Mouse (Mus musculus): ENCODE results near the gene Golga2. TPM values are rescaled to one million over a fixed set of nuclear protein-coding genes. Genes with fewer than 3 reads are reported as not detected.
"Not testable (repeated sequence)": the region's sequence is repeated elsewhere in the genome, so short reads cannot be mapped to it uniquely, and the experiment has no call there.

Golga2 gene
- polyA plus RNA-seq, 1 experiment from 2014 or later: 15.4 TPM

- DNase-seq (ENCODE audit: low spot score): no peak
Observed at GRCm38 (mm10) chr2:32288371-32288931, 1.3 kb downstream of the Golga2 start.

- DNase-seq (ENCODE audit: low spot score): peak; percentile 67
Observed at GRCm38 (mm10) chr2:32289578-32289977, 2.4 kb downstream of the Golga2 start.

GRCm38 (mm10) chr2:32294348-32294747 is 7.2 kb downstream of the Golga2 start:
- no peak for DNase-seq (ENCODE audit: low spot score)

GRCm38 (mm10) chr2:32295285-32295684 is 8.1 kb downstream of the Golga2 start:
- DNase-seq (ENCODE audit: low spot score): no peak

GRCm38 (mm10) chr2:32295842-32296241 is 8.7 kb downstream of the Golga2 start:
- not testable (repeated sequence) for DNase-seq (ENCODE audit: low spot score)

GRCm38 (mm10) chr2:32299469-32299868 is 12.3 kb downstream of the Golga2 start:
- no peak for DNase-seq (ENCODE audit: low spot score)

- DNase-seq (ENCODE audit: low spot score): no peak
Observed at GRCm38 (mm10) chr2:32302952-32303351, 15.8 kb downstream of the Golga2 start.

GRCm38 (mm10) chr2:32304145-32304832 is 17.1 kb downstream of the Golga2 start:
- DNase-seq (ENCODE audit: low spot score): peak; percentile 65

GRCm38 (mm10) chr2:32305668-32306067 is 18.5 kb downstream of the Golga2 start:
- no peak for DNase-seq (ENCODE audit: low spot score)

GRCm38 (mm10) chr2:32306176-32306575 is 19.0 kb downstream of the Golga2 start:
- DNase-seq (ENCODE audit: low spot score): no peak

GRCm38 (mm10) chr2:32307247-32307798 is 20.1 kb downstream of the Golga2 start:
- no peak for DNase-seq (ENCODE audit: low spot score)

GRCm38 (mm10) chr2:32307941-32308760 is 21.0 kb downstream of the Golga2 start:
- peak; percentile 69 for DNase-seq (ENCODE audit: low spot score)

- DNase-seq (ENCODE audit: low spot score): no peak
Observed at GRCm38 (mm10) chr2:32308870-32309568, 21.8 kb downstream of the Golga2 start.

GRCm38 (mm10) chr2:32310096-32310845 is 23.1 kb downstream of the Golga2 start:
- no peak for DNase-seq (ENCODE audit: low spot score)

GRCm38 (mm10) chr2:32311443-32312317 is 24.5 kb downstream of the Golga2 start:
- DNase-seq (ENCODE audit: low spot score): no peak

- DNase-seq (ENCODE audit: low spot score): peak; percentile 89
Observed at GRCm38 (mm10) chr2:32312318-32312964, 25.3 kb downstream of the Golga2 start.

- no peak for DNase-seq (ENCODE audit: low spot score)
Observed at GRCm38 (mm10) chr2:32314831-32315230, 27.6 kb downstream of the Golga2 start.

- DNase-seq (ENCODE audit: low spot score): no peak
Observed at GRCm38 (mm10) chr2:32315751-32316150, 28.6 kb downstream of the Golga2 start.

Data from thymus, postnatal 0 days (tissue).